Mouse (Mus musculus): Measurements from ENCODE around the gene Xxylt1. TPM values are rescaled to one million over a fixed set of nuclear protein-coding genes. Genes with fewer than 3 reads are reported as not detected.

Xxylt1 gene
- polyA plus RNA-seq, 1 experiment from 2014 or later: 7.3 TPM

GRCm38 (mm10) chr16:30937665-30938064 is 143.6 kb downstream of the Xxylt1 start:
- peaks cover 3% of the 10 kb centered on the region; the same call in 1 of the 2 replicates for H3K4me1 ChIP-seq
- H3K4me3 ChIP-seq: no peak overlapping the region
- H3K9me3 ChIP-seq (replicated peaks): no peaks in the 10 kb centered on the region
- ATAC-seq: no peak
- no peak overlapping the region for H3K27ac ChIP-seq
- no peak overlapping the region for H3K9ac ChIP-seq
- H3K4me2 ChIP-seq: no peak overlapping the region
- 99% methylated on average over 3 of the region's 3 CpGs for WGBS
- no peaks in the 10 kb centered on the region for H3K27me3 ChIP-seq
- no peaks in the 10 kb centered on the region for H3K36me3 ChIP-seq (ENCODE audit: poor library complexity, severe bottlenecking)

DNA sequence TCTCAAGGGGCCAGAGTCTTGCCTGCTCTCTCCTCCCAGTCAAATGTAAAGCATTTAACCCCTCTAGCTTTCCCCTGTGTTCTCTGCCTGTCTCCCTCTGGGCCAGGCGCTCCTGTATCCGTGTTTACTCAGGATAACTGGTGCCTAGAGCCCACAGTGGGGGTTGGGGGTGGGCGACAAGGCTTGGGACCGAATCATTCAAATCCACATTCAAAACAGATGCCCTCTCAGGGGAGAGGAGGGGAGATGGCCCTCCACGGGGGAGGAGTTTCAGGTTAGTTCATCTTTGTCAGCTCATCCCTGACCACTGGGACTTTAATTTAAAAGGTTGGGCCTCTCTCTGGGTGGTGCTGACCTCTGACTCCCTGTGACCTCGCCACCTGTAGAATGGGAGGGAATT is 144.8 kb downstream of the Xxylt1 start:
- Histone ChIP-seq H3K9ac (no peak overlapping the region), H3K36me3 (ENCODE audit: poor library complexity, severe bottlenecking) (no peaks in the 10 kb centered on the region), H3K9me3 (replicated peaks) (no peaks in the 10 kb centered on the region), H3K4me3 (no peak overlapping the region), H3K27me3 (no peaks in the 10 kb centered on the region), H3K4me2 (no peak overlapping the region), H3K4me1 (peaks cover 3% of the 10 kb centered on the region; the same call in 1 of the 2 replicates), H3K27ac (no peak overlapping the region)
- no peak for ATAC-seq
- WGBS: 49% methylated on average over 6 of the region's 6 CpGs

DNA sequence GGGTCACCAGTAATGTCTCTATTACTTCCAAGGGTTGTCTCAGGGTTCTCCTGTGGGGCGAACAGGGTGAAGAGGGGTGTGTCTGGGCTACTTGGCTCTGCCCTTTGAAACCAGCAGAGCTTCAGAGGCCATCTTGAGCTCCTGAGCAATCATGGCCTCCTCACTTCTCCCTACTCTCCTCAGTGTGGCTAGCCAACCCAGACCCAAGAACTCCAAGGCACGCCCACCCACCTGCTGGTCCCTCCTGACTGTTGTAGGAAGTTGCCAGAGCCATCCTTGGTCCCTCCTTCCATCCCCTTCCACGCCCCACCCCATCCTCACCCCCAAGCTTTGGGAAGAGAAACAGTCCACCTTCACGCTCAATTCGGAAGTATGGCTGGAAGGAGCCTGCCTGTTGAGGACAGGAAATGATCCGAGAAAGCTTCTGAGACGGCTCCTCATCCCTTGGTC is 145.2 kb downstream of the Xxylt1 start:
- no peak overlapping the region for H3K4me3 ChIP-seq
- no peaks in the 10 kb centered on the region for H3K9me3 ChIP-seq (replicated peaks)
- peaks cover 3% of the 10 kb centered on the region; the same call in 1 of the 2 replicates for H3K4me1 ChIP-seq
- no peak for ATAC-seq
- WGBS: 86% methylated on average over 7 of the region's 7 CpGs
- H3K36me3 ChIP-seq (ENCODE audit: poor library complexity, severe bottlenecking): no peaks in the 10 kb centered on the region
- H3K4me2 ChIP-seq: no peak overlapping the region
- H3K27me3 ChIP-seq: no peaks in the 10 kb centered on the region
- H3K27ac ChIP-seq: no peak overlapping the region
- H3K9ac ChIP-seq: no peak overlapping the region

- H3K9ac ChIP-seq: no peak overlapping the region
- H3K9me3 ChIP-seq (replicated peaks): no peaks in the 10 kb centered on the region; the same call in 1 of the 2 replicates
- no peaks in the 10 kb centered on the region for H3K36me3 ChIP-seq (ENCODE audit: poor library complexity, severe bottlenecking)
- WGBS: 70% methylated on average over 15 of the region's 15 CpGs
- no peak overlapping the region for H3K4me3 ChIP-seq
- no peak for ATAC-seq
- H3K4me1 ChIP-seq: peaks cover 3% of the 10 kb centered on the region; the same call in 1 of the 2 replicates
- no peak overlapping the region for H3K4me2 ChIP-seq
- H3K27me3 ChIP-seq: no peaks in the 10 kb centered on the region
- H3K27ac ChIP-seq: no peak overlapping the region
Measured at GRCm38 (mm10) chr16:30934967-30935690, 146.1 kb downstream of the Xxylt1 start.

DNA sequence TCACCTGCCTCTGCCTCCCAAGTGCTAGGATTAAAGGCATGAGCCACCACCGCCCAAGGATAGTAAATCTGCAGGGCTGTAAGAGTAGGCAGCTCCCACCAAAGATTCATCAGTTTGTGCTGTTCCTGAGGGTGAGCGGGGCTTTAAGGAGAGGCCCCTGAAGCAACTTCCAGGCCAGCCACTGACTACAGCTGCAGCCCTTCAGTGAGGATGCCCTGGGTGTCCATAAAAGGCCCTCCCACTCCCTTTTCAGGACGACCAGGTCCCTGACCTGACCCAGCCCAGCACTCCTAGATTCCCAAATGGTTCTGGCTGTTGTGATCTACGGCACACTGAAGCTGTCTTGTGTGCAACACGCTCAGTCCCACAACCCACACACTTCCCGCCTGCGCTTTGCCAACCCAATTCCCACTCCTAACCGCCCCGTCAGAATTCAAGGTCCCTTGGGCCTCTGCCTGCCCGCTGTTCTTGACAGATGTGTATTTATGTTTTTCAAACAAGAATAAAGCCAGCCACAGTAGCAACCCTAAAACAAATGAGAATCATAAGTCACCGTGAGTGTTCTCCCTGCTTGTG is 146.9 kb downstream of the Xxylt1 start:
- no peak overlapping the region for H3K27ac ChIP-seq
- no peak overlapping the region for H3K4me2 ChIP-seq
- H3K4me1 ChIP-seq: no peaks in the 10 kb centered on the region
- no peak for ATAC-seq
- no peak overlapping the region for H3K4me3 ChIP-seq
- H3K9ac ChIP-seq: no peak overlapping the region
- WGBS: 78% methylated on average over 11 of the region's 11 CpGs
- no peaks in the 10 kb centered on the region; the same call in 1 of the 2 replicates for H3K9me3 ChIP-seq (replicated peaks)
- H3K27me3 ChIP-seq: no peaks in the 10 kb centered on the region
- no peaks in the 10 kb centered on the region for H3K36me3 ChIP-seq (ENCODE audit: poor library complexity, severe bottlenecking)

DNA sequence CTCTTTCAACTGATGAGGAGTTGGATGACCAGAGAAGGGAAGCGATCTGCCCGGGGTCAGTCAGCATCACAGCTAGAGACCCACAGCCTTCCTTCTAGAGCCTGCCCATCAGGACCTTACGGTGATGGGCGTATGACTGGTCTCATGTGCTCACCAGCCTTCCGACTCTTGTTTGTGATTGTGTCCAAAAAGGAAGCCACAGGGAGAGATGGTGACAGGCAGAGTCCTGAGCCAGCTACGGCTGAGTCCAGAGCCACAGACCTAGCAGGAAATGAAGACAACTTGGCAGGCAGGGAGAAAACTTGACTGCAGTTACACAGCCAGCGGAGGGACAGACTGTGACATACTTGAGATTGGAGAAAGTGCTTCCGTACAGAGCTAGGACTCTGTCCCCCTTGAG is 147.9 kb downstream of the Xxylt1 start:
- no peak for ATAC-seq
- WGBS: 95% methylated on average over 8 of the region's 8 CpGs
- Histone ChIP-seq H3K9ac (no peak overlapping the region), H3K27me3 (no peaks in the 10 kb centered on the region), H3K4me1 (no peaks in the 10 kb centered on the region), H3K27ac (no peak overlapping the region), H3K4me2 (no peak overlapping the region), H3K4me3 (no peak overlapping the region), H3K36me3 (ENCODE audit: poor library complexity, severe bottlenecking) (no peaks in the 10 kb centered on the region), H3K9me3 (replicated peaks) (no peaks in the 10 kb centered on the region; the same call in 1 of the 2 replicates)

GRCm38 (mm10) chr16:30932791-30933190 is 148.4 kb downstream of the Xxylt1 start:
- Histone ChIP-seq H3K4me2 (no peak overlapping the region), H3K4me3 (no peak overlapping the region), H3K27ac (no peak overlapping the region), H3K9ac (no peak overlapping the region), H3K4me1 (no peaks in the 10 kb centered on the region), H3K36me3 (ENCODE audit: poor library complexity, severe bottlenecking) (no peaks in the 10 kb centered on the region), H3K9me3 (replicated peaks) (no peaks in the 10 kb centered on the region; the same call in 1 of the 2 replicates), H3K27me3 (no peaks in the 10 kb centered on the region)
- 76% methylated on average over 4 of the region's 4 CpGs for WGBS
- ATAC-seq: no peak

- no peaks in the 10 kb centered on the region; the same call in 1 of the 2 replicates for H3K9me3 ChIP-seq (replicated peaks)
- no peaks in the 10 kb centered on the region for H3K36me3 ChIP-seq (ENCODE audit: poor library complexity, severe bottlenecking)
- H3K4me3 ChIP-seq: no peak overlapping the region
- 84% methylated on average over 5 of the region's 5 CpGs for WGBS
- no peak for ATAC-seq
- no peak overlapping the region for H3K27ac ChIP-seq
- H3K4me1 ChIP-seq: no peaks in the 10 kb centered on the region
- no peak overlapping the region for H3K9ac ChIP-seq
- no peaks in the 10 kb centered on the region for H3K27me3 ChIP-seq
- no peak overlapping the region for H3K4me2 ChIP-seq
Measured at GRCm38 (mm10) chr16:30932196-30932595, 149.0 kb downstream of the Xxylt1 start.

GRCm38 (mm10) chr16:30929165-30929564 is 152.1 kb downstream of the Xxylt1 start:
- WGBS: 87% methylated on average over 3 of the region's 3 CpGs

GRCm38 (mm10) chr16:30928076-30928750 is 153.0 kb downstream of the Xxylt1 start:
- H3K27ac ChIP-seq: no peak overlapping the region
- 88% methylated on average over 8 of the region's 8 CpGs for WGBS
- no peak overlapping the region for H3K4me2 ChIP-seq
- ATAC-seq: no peak
- H3K4me1 ChIP-seq: no peaks in the 10 kb centered on the region
- no peak overlapping the region for H3K4me3 ChIP-seq
- no peaks in the 10 kb centered on the region for H3K36me3 ChIP-seq (ENCODE audit: poor library complexity, severe bottlenecking)
- no peaks in the 10 kb centered on the region for H3K27me3 ChIP-seq
- H3K9ac ChIP-seq: no peak overlapping the region
- no peaks in the 10 kb centered on the region; the same call in 1 of the 2 replicates for H3K9me3 ChIP-seq (replicated peaks)

More at GRCm38 (mm10) chr16:30929165-30929564, 152.1 kb downstream of the Xxylt1 start:
- Histone ChIP-seq H3K4me2 (no peak overlapping the region), H3K27me3 (no peaks in the 10 kb centered on the region), H3K4me1 (no peaks in the 10 kb centered on the region), H3K9ac (no peak overlapping the region), H3K9me3 (replicated peaks) (no peaks in the 10 kb centered on the region; the same call in 1 of the 2 replicates), H3K4me3 (no peak overlapping the region), H3K36me3 (ENCODE audit: poor library complexity, severe bottlenecking) (no peaks in the 10 kb centered on the region), H3K27ac (no peak overlapping the region)
- no peak for ATAC-seq

GRCm38 (mm10) chr16:30925496-30925895 is 155.7 kb downstream of the Xxylt1 start:
- H3K9ac ChIP-seq: no peak overlapping the region
- H3K9me3 ChIP-seq (replicated peaks): no peaks in the 10 kb centered on the region; the same call in 1 of the 2 replicates
- no peaks in the 10 kb centered on the region for H3K4me1 ChIP-seq
- H3K36me3 ChIP-seq (ENCODE audit: poor library complexity, severe bottlenecking): no peaks in the 10 kb centered on the region
- no peak overlapping the region for H3K4me2 ChIP-seq
- no peaks in the 10 kb centered on the region for H3K27me3 ChIP-seq
- no peak for ATAC-seq
- H3K27ac ChIP-seq: no peak overlapping the region
- no peak overlapping the region for H3K4me3 ChIP-seq
- WGBS: 87% methylated on average over 4 of the region's 4 CpGs

GRCm38 (mm10) chr16:30923899-30924298 is 157.3 kb downstream of the Xxylt1 start:
- 73% methylated on average over 7 of the region's 7 CpGs for WGBS
- no peak overlapping the region for H3K9ac ChIP-seq
- 0 out of 2 replicates have a peak, but pooled peaks cover 5% of the 10 kb centered on the region for H3K9me3 ChIP-seq (replicated peaks)
- no peak overlapping the region for H3K4me2 ChIP-seq
- H3K36me3 ChIP-seq (ENCODE audit: poor library complexity, severe bottlenecking): no peaks in the 10 kb centered on the region
- H3K27ac ChIP-seq: no peak overlapping the region
- ATAC-seq: no peak
- no peaks in the 10 kb centered on the region for H3K27me3 ChIP-seq
- H3K4me1 ChIP-seq: no peaks in the 10 kb centered on the region
- H3K4me3 ChIP-seq: no peak overlapping the region

All from forebrain, embryonic 13.5 days (tissue).